Mouse (Mus musculus): ENCODE results near the gene Pacs2.

GRCm38 (mm10) chr12:113071827-113072226, 57.5 kb downstream of the Pacs2 start:
- no peak for TF ChIP-seq POLR2A (IDR thresholded peaks at IDR 0.05; ENCODE audit: insufficient read length, low read depth)
- TF ChIP-seq TCF12 (IDR thresholded peaks at IDR 0.05; ENCODE audit: insufficient read depth, poor library complexity, severe bottlenecking) = no peak
- no peak for TF ChIP-seq MAX (IDR thresholded peaks at IDR 0.05; ENCODE audit: low read depth)
- TF ChIP-seq REST (IDR thresholded peaks at IDR 0.05; ENCODE audit: insufficient read depth, insufficient read length) = no peak
- no peak for TF ChIP-seq E2F4 (IDR thresholded peaks at IDR 0.05; ENCODE audit: insufficient read depth)
- TF ChIP-seq USF1 (IDR thresholded peaks at IDR 0.05; ENCODE audit: low read depth) = no peak
- TF ChIP-seq CEBPB (IDR thresholded peaks at IDR 0.05; ENCODE audit: insufficient read depth, poor library complexity, severe bottlenecking) = no peak
- TF ChIP-seq MYOG (IDR thresholded peaks at IDR 0.05; ENCODE audit: control insufficient read depth in 1 of 3, insufficient read depth in 1 of 3, insufficient read length in 2 of 3, low read depth in 2 of 3) = no peak
- no peak for TF ChIP-seq SRF (IDR thresholded peaks at IDR 0.05; ENCODE audit: control insufficient read depth, insufficient read length, low read depth)
